Mouse (Mus musculus): Measurements from ENCODE around the gene Fas.

- TF ChIP-seq CTCF (IDR thresholded peaks at IDR 0.05; ENCODE audit: low read depth, low read length) = no peak
- no peak for TF ChIP-seq POLR2A (IDR thresholded peaks at IDR 0.05; ENCODE audit: insufficient read depth, low read length)
Measured at GRCm38 (mm10) chr19:34290872-34291341, 441 bp downstream of the Fas start.
